Mouse (Mus musculus) stomach, embryonic 15.5 days (tissue): Measurements from ENCODE around the gene D17H6S53E. TPM values are rescaled to one million over a fixed set of nuclear protein-coding genes. Genes with fewer than 3 reads are reported as not detected.

Experiments
- ATAC-seq: fragments of 200-750 bp; cut with Nextera tagmentation; 2 replicates; pipeline ENCODE4 v1.8.0; 2017; ENCODE audit warnings: low read depth, moderate number of reproducible peaks, moderate TSS enrichment; ENCODE audit not compliant: insufficient read depth, low FRiP score
- H3K27ac ChIP-seq: fragments of 300-500 bp; sonication (generic); 2 replicates; pipeline ENCODE4 v1.5.1; 2015; ENCODE audit warnings: mild to moderate bottlenecking, inconsistent platforms
- H3K27me3 ChIP-seq: fragments of 300-500 bp; sonication (generic); replicated peaks from 2 replicates; pipeline ENCODE4 v1.6.1; 2015; ENCODE audit warnings: inconsistent platforms
- H3K36me3 ChIP-seq: fragments of 300-500 bp; sonication (generic); 2 replicates; pipeline ENCODE4 v1.6.1; 2015; ENCODE audit warnings: inconsistent platforms
- H3K4me1 ChIP-seq: fragments of 300-500 bp; sonication (generic); 2 replicates; pipeline ENCODE4 v1.6.1; 2015; ENCODE audit warnings: inconsistent platforms
- H3K4me2 ChIP-seq: fragments of 300-500 bp; sonication (generic); 2 replicates; pipeline ENCODE4 v1.6.1; 2015; ENCODE audit warnings: mild to moderate bottlenecking, inconsistent platforms
- H3K4me3 ChIP-seq: fragments of 300-500 bp; sonication (generic); replicated peaks from 2 replicates; pipeline ENCODE4 v1.5.1; 2015; ENCODE audit warnings: inconsistent platforms
- H3K9ac ChIP-seq: fragments of 300-500 bp; sonication (generic); 2 replicates; pipeline ENCODE4 v1.6.1; 2015; ENCODE audit warnings: inconsistent platforms
- H3K9me3 ChIP-seq: fragments of 300-500 bp; sonication (generic); 2 replicates; pipeline ENCODE4 v1.6.1; 2016; ENCODE audit warnings: inconsistent platforms
- WGBS: fragments of 180-500 bp; shearing (Covaris S2); methylation state at CpG from one replicate; pipeline ENCODE4 v1.1.7; 2015; 5-methylcytosine and 5-hydroxymethylcytosine counted together
- polyA plus RNA-seq: library from polyadenylated mRNA; unstranded; fragments of >200 nt; fragmentation: Nextera tagmentation; extraction: Ambion mirVana; gene quantifications from 2 replicates; pipeline ENCODE4 v1.2.1, GENCODE M21; 2015

Gene D17H6S53E
- polyA plus RNA-seq: 11.9 and 12.2 TPM in 2 replicates

DNA sequence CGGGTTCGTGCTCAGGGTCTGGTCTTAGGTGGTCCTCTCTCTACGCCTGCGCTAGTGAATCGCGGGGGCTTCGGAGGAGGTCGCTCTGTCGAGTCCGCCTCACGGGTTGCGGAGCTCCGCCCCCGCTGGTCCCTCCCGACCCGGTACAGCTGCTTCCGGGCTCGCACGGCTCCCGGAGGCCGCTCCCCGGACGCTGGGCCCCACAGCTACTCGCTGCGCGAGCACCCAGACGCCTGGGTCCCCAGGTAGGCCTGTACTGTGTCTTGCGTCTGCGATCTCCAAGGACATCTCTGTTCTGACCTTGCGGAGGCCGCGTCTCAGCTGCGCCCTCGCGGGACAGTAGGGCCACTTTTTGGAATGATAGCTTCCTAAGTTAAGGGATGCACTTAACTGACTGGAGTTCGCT lies at the start of gene D17H6S53E:
Gene D17H6S53E (plus strand): TSS at position 168 of the 406 bp plus-strand sequence.
- peak; percentile 63 for ATAC-seq
- Histone ChIP-seq H3K27ac (peak within 1 kb of the TSS; percentile 88), H3K4me3 (peak within 1 kb of the TSS; percentile 58), H3K4me1 (peaks cover 27% of the 10 kb centered on the region), H3K4me2 (peak within 1 kb of the TSS; percentile 67), H3K9ac (peak within 1 kb of the TSS; percentile 53), H3K36me3 (peaks cover 5% of the 10 kb centered on the region), H3K9me3 (no peaks in the 10 kb centered on the region), H3K27me3 (no peaks in the 10 kb centered on the region)
- WGBS: under 1% methylated on average over 36 of the region's 36 CpGs

DNA sequence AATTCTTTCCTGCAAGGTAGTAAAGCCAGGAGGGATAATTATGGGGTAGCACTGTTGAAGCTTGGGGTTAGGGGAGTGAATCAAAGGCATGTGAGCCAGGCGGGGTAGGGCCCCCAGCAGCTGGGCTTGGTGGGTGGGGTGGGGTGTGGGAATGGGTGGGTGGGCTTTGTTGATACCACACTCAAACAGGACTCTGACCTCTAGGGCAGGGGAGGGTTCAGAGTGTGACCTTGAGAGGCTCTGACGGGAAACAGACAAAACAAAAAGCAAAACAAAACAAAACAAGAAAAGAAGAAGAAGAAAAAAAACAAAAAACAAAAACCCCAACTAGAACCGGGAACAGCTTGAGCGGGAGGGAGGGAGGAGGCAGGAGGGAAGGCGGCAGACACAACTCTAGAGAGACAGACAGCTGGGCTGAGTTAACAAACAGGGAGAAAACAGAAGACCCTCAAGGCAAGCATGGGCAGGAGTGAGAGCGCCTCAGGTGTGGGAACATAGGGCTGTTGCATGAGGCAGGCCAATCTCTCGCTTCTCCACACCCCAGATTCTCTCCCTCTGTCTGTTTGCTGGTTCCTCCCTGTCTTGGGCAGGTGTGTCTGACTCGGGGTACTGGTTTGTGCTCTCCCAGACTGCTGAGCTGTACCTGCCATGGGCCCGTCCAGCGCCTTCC lies 49.5 kb upstream of the D17H6S53E start, which contains the start of gene Ly6g6e:
Gene Ly6g6e (plus strand): TSS at position 396 of the 670 bp plus-strand sequence.
- Histone ChIP-seq H3K9ac (no peak within 1 kb of the TSS), H3K27ac (peak within 1 kb of the TSS; percentile 68), H3K27me3 (no peaks in the 10 kb centered on the region), H3K4me2 (peak within 1 kb of the TSS; percentile 55), H3K36me3 (no peaks in the 10 kb centered on the region), H3K4me1 (peaks cover 10% of the 10 kb centered on the region), H3K4me3 (peak within 1 kb of the TSS; percentile 32), H3K9me3 (no peaks in the 10 kb centered on the region)
- no peak for ATAC-seq
- 30% methylated on average over 10 of the region's 10 CpGs for WGBS

DNA sequence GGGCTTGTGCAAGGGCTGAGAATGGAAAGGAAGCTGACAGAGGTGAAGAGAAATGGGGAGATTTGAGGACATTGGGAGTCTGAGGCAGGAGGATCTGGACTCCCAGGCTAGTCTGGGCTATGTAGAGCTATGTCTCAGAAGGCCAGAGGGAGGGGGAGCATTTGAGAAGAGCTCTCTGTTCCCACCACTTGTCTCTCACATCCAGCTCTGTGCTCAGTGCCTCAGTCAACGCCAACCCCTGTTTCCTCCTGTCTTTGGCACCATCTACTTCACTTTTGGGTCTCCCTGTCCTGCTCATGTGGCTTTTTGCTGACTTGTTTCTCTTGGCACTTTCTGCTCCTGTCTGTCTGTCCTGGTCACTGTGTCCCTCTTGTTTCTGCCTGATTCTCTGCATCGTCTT lies 48.9 kb upstream of the D17H6S53E start:
- Histone ChIP-seq H3K4me1 (peaks cover 10% of the 10 kb centered on the region), H3K9me3 (no peaks in the 10 kb centered on the region), H3K9ac (no peak overlapping the region), H3K27ac (peak overlapping the region; percentile 68), H3K27me3 (no peaks in the 10 kb centered on the region), H3K36me3 (no peaks in the 10 kb centered on the region), H3K4me3 (peak overlapping the region; percentile 32), H3K4me2 (peak overlapping the region; percentile 55)
- WGBS: 46% methylated on average over 2 of the region's 2 CpGs
- no peak for ATAC-seq

DNA sequence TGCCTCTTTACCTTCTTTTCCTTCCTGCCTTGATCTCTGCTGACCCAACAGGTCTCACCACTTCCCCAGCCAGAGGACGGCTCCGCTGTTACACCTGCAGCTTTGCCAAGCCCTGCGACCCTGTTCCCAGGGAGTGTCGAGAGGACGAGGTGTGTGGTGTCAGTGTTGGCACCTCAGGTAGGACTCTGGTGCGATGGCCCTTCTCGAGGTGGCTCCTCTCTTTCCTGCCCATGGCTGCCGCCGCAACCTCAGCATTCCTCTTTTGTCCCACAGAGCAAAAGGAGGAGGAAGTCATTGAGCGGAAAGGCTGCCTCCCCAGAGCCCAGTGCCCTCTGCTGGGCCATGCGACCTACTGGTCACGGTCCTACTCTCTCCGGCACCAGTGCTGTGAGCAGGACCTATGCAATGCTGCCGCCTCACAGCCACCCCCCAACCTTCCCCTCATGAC lies 48.4 kb upstream of the D17H6S53E start, which contains the start of gene Ly6g6d:
Gene Ly6g6d (minus strand): TSS at position 280 of the 448 bp plus-strand sequence.
- Histone ChIP-seq H3K9ac (no peak within 1 kb of the TSS), H3K4me2 (peak within 1 kb of the TSS; percentile 55), H3K36me3 (no peaks in the 10 kb centered on the region), H3K27ac (peak within 1 kb of the TSS; percentile 68), H3K27me3 (no peaks in the 10 kb centered on the region), H3K9me3 (no peaks in the 10 kb centered on the region), H3K4me1 (peaks cover 10% of the 10 kb centered on the region), H3K4me3 (peak within 1 kb of the TSS; percentile 32)
- peak; percentile 49 for ATAC-seq
- WGBS: 11% methylated on average over 14 of the region's 14 CpGs

DNA sequence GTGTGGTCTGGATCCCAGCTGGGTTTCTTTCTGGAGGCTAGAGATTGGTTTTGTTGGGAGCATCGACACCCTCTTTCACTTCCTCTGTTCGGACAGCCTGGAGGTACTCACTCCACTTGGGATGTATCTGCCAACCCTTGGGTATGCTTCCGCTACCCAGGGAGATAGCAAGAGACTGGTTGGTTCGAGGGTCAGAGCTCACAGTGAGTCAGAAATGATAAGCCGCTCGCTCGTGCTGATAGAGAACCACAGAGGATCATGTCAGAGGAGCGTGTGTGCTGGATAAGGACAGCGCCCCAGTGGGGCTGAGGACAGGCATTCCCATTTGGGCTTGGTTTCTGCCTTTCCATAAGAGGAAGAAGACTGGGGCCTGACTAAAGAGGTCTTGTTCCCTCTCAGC lies 46.4 kb upstream of the D17H6S53E start:
- Histone ChIP-seq H3K27me3 (no peaks in the 10 kb centered on the region), H3K36me3 (no peaks in the 10 kb centered on the region), H3K4me3 (no peak overlapping the region), H3K27ac (peak overlapping the region; percentile 18; the same call in 1 of the 2 replicates), H3K9ac (no peak overlapping the region), H3K4me1 (peaks cover 10% of the 10 kb centered on the region), H3K9me3 (no peaks in the 10 kb centered on the region), H3K4me2 (0 out of 2 replicates have a peak overlapping the region, but pooled peaks have one; percentile 8)
- peak; percentile 83 for ATAC-seq
- WGBS: 47% methylated on average over 9 of the region's 9 CpGs

DNA sequence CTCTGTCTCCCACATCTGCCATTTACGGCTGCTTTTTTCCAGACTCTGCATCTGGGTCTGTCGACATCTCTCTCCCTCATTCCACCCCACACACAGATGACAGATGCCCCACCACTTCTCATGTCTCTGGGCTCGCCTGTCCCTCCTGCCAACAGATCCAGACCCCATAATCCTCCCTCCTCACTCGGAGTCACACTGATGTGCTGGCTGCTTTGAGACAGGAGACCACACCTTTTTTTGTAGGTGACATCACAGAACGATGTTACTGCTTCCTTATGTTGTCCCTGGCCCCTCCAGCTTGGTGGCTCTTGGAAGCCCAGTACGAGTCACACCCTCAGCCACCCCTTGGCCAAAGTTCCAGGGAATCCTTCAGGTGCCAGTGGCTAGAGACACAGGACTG lies 45.9 kb upstream of the D17H6S53E start:
- ATAC-seq: no peak
- Histone ChIP-seq H3K4me1 (peaks cover 10% of the 10 kb centered on the region), H3K27me3 (no peaks in the 10 kb centered on the region), H3K27ac (peak overlapping the region; percentile 18; the same call in 1 of the 2 replicates), H3K4me3 (no peak overlapping the region), H3K36me3 (no peaks in the 10 kb centered on the region), H3K9ac (no peak overlapping the region), H3K4me2 (0 out of 2 replicates have a peak overlapping the region, but pooled peaks have one; percentile 8), H3K9me3 (no peaks in the 10 kb centered on the region)
- WGBS: 45% methylated on average over 6 of the region's 6 CpGs

DNA sequence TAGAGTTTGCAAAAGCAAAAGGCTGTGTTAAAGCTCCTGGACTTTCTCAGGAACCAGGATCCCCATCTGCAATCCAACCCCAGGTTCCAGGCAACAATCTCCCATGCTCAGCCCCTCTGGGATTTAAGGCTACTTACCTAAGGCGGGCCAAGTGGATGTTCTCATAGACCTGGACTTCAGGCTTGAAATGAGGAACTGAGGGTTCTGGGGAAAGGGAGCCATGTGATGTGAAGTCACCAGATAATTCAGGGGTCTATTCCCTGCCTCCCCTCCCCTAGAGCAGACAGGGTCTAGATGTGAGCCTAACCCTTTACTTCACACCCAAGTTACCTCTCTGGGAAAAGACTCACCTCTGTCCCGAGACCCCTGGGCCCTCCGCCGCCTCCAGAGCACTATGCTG lies 45.5 kb upstream of the D17H6S53E start:
- no peak overlapping the region for H3K9ac ChIP-seq
- H3K9me3 ChIP-seq: no peaks in the 10 kb centered on the region
- no peak for ATAC-seq
- no peaks in the 10 kb centered on the region for H3K36me3 ChIP-seq
- H3K4me1 ChIP-seq: peaks cover 10% of the 10 kb centered on the region
- H3K4me2 ChIP-seq: no peak overlapping the region
- no peaks in the 10 kb centered on the region for H3K27me3 ChIP-seq
- H3K4me3 ChIP-seq: no peak overlapping the region
- H3K27ac ChIP-seq: no peak overlapping the region
- 82% methylated on average over 4 of the region's 4 CpGs for WGBS

DNA sequence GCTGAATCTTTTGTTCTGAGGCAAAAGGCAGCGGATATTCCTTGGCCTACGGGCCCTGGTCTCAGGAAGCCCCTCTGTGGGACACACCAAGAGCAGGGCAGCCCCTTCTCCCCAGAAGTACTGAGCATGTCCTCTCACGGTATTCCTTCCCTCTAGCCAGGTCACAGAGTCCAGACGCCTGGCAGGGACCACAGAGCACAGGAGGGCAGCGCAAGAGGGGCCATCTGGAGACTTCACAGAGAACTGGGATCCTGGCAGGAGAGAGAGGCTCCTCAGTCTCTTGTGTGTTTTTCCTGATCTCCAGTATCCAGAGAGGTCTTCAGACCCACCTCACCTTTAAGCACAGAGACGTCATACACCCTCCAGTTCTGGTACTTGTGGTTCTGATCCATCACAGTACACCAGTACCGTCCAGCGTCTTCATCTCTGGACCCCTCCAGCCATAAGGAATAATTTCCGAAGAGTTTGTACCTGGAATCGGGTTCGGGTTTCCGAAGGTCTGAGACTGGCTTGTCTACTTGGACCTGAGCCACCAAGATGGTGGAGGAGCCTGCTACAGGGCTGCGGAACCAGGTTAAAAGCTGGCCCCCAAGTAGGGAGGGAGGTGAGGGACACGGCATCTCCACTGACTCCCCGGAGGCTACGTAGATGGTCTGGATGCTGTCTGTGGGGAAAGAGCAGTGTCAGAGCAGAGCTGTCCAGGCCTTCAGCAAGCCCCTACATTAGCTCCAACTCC lies 43.2 kb upstream of the D17H6S53E start:
- 81% methylated on average over 16 of the region's 16 CpGs for WGBS
- ATAC-seq: no peak
- Histone ChIP-seq H3K27me3 (no peaks in the 10 kb centered on the region), H3K9ac (no peak overlapping the region), H3K27ac (no peak overlapping the region), H3K9me3 (no peaks in the 10 kb centered on the region), H3K36me3 (no peaks in the 10 kb centered on the region), H3K4me1 (0 out of 2 replicates have a peak, but pooled peaks cover 3% of the 10 kb centered on the region), H3K4me2 (no peak overlapping the region), H3K4me3 (no peak overlapping the region)

DNA sequence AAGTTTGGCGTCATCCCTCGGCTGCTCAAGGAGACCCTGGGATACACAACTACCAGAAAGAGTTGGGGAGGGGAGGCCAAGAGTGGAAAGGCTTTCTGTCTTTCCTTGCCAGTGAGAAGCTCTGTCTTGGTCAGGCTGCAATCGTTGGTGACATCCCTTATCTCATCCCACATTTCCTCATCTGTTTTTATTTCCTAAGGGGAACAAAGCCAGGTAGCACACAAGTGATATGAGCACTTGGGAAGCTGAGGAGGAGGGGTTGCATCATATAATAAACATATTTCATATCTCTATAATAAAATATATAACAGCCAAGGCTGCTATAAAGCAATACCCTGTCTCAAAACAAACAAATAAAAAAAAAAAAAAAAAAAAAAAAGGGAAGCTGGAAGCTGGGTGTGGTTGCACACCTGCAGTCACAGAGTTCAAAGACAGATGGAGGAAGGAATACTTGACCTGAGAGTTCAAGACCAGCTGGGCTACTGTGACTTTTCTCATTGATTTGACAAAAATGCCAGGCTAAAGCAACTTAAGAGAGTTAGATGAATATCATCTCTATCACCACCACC lies 42.2 kb upstream of the D17H6S53E start:
- Histone ChIP-seq H3K9me3 (no peaks in the 10 kb centered on the region), H3K9ac (no peak overlapping the region), H3K36me3 (no peaks in the 10 kb centered on the region), H3K27ac (no peak overlapping the region), H3K4me3 (no peak overlapping the region), H3K4me2 (no peak overlapping the region), H3K4me1 (0 out of 2 replicates have a peak, but pooled peaks cover 3% of the 10 kb centered on the region), H3K27me3 (no peaks in the 10 kb centered on the region)
- no peak for ATAC-seq
- WGBS: 75% methylated on average over 3 of the region's 3 CpGs

DNA sequence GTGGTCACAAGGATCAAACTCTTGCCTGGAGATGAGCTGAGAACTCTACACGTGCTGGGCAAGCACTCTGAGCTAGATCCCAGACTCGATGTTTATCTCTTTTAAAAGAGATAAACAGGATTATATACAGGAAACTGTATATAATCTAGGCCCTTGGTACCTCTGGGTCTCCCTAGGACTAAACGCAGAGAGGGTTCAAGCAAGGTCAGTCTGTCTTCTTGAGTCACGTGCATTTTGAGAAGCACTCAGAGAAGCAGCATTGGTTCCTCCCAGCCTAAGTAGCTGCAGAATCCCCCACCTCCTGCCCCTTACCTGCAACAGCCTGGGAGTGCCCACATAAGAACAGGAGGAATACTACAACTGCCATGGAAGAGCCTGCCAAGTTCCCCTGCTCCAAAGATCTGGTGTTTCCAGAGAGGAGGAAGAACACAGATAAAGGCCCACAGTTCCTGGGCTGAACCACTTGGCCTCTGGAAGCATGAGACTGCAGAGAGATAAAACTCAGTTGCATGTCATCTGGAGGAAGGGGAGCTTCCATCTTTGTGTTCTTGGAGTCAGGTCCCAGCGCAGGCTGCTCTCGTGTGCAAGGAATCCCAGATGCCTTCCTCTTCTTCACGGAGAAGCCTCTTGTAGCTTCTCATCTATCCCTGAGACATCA lies 40.8 kb upstream of the D17H6S53E start, which contains the start of gene Ly6g6f:
Gene Ly6g6f (minus strand): TSS at position 403 of the 658 bp plus-strand sequence.
- H3K4me3 ChIP-seq: no peak within 1 kb of the TSS
- H3K9ac ChIP-seq: no peak within 1 kb of the TSS
- H3K4me2 ChIP-seq: no peak within 1 kb of the TSS
- no peaks in the 10 kb centered on the region for H3K27me3 ChIP-seq
- H3K4me1 ChIP-seq: peaks cover 5% of the 10 kb centered on the region
- H3K27ac ChIP-seq: no peak within 1 kb of the TSS
- 56% methylated on average over 7 of the region's 7 CpGs for WGBS
- H3K36me3 ChIP-seq: no peaks in the 10 kb centered on the region
- ATAC-seq: no peak
- H3K9me3 ChIP-seq: no peaks in the 10 kb centered on the region

DNA sequence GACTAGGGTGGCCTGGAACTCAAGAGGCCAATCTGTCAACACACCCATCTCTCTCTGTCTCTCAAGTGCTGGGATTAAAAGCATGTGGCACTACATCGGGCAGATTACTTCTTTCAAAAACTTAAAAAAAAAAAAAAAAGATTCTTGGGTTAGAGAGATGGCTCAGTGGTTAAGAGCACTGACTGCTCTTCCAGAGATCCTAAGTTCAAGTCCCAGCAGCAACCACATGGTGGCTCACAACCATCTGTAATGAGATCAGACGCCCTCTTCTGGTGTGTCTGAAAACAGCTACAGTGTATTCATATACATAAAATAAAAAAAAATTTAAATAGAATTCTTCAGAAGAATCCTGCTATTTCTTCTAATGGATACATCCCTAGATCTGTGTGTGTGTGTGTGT lies 38.0 kb upstream of the D17H6S53E start:
- Histone ChIP-seq H3K4me2 (no peak overlapping the region), H3K4me1 (peaks cover 9% of the 10 kb centered on the region), H3K9ac (no peak overlapping the region), H3K4me3 (no peak overlapping the region), H3K27ac (no peak overlapping the region), H3K36me3 (peaks cover 17% of the 10 kb centered on the region), H3K9me3 (no peaks in the 10 kb centered on the region), H3K27me3 (no peaks in the 10 kb centered on the region)
- ATAC-seq: no peak
- WGBS: 50% methylated on average over 2 of the region's 2 CpGs
